Mouse (Mus musculus) testis, adult 2 months (tissue): ENCODE data around the gene Mbip.

Source experiments
- CTCF ChIP-seq: fragments of 200-500 bp; IDR thresholded peaks from 2 replicates; pipeline ENCODE4 v1.5.1; 2012; ENCODE audit warnings: low read depth, mild to moderate bottlenecking, inconsistent platforms, low read length, moderate library complexity; ENCODE audit not compliant: control insufficient read depth, insufficient read depth, insufficient replicate concordance
- POLR2A ChIP-seq: fragments of 200-500 bp; IDR thresholded peaks from 2 replicates; pipeline ENCODE4 v1.6.1; 2012; ENCODE audit warnings: low read depth, mild to moderate bottlenecking, inconsistent platforms, low read length, moderate library complexity; ENCODE audit not compliant: control insufficient read depth

- TF ChIP-seq POLR2A (no peak), CTCF (no peak)
Observed at GRCm38 (mm10) chr12:56284210-56284609, 61.5 kb downstream of the Mbip start.
